Mouse (Mus musculus) right cerebral cortex, postnatal 10 days (tissue): ENCODE measurements around the gene Rufy1.
"Not testable (repeated sequence)": the region's sequence is repeated elsewhere in the genome, so short reads cannot be mapped to it uniquely, and the experiment has no call there.

ENCODE experiments used
- DNase-seq, 2 experiments: peaks; one replicate each; pipeline ENCODE4 v3.0.0; 2021; ENCODE audit warnings: low spot score in 2 of 2

Gene Rufy1

DNA sequence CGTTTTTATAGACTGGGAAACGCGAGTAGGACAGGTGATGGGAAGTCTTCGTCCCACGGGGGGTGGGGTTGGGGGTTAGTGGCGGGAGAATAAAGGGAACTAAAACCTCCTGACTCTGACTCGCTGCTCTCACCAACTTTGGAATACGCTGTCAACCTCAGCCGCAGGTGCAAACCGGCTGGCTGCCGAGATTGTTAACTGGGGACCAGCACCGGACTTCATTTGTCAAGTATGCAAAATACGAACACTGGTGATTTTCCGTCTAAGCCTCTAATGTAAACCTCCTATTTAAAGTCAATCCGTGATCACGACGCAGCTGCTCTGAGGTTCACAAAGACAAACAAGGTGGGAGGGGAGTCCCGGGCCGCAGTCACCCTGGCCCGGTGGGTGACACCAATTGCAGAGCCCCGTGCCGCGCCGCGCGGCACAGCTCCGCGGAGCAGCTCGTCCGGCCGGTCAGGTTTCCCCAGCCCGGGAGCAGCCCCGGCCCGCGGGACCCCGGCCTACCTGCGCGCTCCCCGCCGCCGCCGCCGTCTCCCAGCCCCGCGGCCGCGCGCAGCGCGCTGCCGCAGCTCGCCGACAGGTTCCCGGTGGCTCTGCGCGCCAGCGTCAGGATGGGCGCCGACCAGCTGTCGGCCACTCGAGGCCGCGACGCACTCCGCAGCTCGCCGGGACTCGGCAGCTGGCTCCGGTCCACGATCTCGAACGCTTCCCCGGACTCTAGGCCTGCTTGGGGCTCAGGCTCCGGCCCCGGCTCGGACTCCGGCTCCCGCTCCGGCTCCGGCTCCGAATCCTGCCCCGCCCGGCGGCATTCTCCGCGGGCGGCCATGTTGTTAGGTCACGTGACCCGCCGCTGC is at the start of gene Rufy1:
Gene Rufy1, minus strand, starts transcription at position 849 of the 857 bp plus-strand sequence.
- DNase-seq, result peak; percentile 85 to 86

DNA sequence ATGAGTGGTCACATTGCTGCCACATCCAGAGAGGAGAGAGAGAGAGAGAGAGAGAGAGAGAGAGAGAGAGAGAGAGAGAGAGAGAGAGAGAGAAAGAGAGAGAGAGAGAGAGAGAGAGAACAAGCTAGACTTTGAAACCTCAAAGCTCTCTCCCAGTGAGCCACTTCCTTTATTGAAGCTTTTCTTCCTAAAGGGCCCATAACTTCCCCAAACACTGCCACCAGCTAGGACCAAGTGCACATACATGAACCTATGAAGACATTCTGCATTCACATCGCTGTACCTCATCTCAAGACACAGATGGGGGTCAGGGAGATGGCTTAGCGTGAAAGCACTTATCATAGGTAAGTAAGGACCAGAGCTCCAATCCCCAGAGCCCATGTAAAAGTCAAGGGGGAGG is 47.1 kb upstream of the Rufy1 start:
- no peak for DNase-seq

GRCm38 (mm10) chr11:50477486-50478070 is 46.7 kb upstream of the Rufy1 start:
- no peak for DNase-seq

GRCm38 (mm10) chr11:50476971-50477370 is 46.0 kb upstream of the Rufy1 start:
- DNase-seq, result peak; percentile 41 to 56

DNA sequence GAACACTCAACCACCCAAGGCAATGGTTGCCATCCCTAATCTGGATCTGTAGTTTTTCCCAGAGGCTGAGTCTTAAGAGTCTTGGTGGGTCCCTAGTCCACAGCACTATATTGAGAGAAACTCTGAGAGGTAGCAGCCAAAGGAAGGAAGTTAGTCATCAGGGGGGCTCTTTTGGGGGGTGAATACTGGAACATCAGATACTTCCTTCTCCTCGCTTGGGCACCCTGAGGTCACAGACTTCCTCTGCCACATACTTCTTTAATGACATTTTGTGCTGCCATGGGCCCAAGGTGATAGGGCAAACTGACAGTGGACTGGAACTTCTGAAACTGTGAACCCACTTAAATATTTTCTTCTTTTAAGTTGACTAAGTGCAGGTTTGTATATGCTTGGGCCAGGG is 43.0 kb upstream of the Rufy1 start:
- no peak for DNase-seq

DNA sequence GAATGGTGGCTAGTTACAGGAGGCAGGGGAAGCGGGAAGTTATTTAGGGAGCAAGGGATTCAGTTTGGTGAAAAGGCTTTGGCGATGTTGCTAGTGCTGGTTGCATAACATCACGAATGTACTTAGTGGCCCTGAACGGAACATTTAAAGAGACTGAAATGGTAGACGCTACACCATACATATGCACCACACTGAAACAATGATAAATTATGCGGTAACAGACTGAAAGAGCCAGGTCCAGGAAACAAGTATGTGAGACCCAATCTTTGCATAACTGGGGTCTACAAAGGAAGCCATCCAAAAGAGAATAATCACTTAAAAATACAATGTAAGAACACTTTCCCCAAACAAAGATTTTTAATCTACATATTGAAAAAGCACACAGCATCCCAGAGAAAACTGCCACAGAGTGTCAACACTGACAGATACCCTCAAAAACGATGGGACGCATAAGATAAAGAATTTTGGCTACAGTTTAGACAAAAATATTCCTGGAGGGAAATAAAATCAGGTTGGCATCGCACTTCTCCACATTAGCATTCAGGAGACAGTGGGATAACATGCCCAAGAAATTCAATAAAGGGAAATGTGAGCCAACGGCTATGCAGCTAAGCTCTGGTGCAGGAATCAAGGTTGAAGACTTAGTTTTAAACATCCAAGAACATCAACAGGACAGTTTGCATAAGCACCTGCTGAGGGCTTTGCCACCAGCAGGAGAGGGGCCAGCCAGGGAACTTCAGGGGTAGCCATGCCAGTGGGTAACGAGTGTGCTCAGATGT is 41.4 kb upstream of the Rufy1 start:
- DNase-seq, result no peak

GRCm38 (mm10) chr11:50461481-50461880 is 30.6 kb upstream of the Rufy1 start:
- no peak for DNase-seq

- no peak for DNase-seq
Observed at GRCm38 (mm10) chr11:50459250-50459649, 28.3 kb upstream of the Rufy1 start.

- no peak for DNase-seq
Observed at GRCm38 (mm10) chr11:50457111-50457911, 26.4 kb upstream of the Rufy1 start.

GRCm38 (mm10) chr11:50456455-50456854 is 25.5 kb upstream of the Rufy1 start:
- DNase-seq, result no peak

DNA sequence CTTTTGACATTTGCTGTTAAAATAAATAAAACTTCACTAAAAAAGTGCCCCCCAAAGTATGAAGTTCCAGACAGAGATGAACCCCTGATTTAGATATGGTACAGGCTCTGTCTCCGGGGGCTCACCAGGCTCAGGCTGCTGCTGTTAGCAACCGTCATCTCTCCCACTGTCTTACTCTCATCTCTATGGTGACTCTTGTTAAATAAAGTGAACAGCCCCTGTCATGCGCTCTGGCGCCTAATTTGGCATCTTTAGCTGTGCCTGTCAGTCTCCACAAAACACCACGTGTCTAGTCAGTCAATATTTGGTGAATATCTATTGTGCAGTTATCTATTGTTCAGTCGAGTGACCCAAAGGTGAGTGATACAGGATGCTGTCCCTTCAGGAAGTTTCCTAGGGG is 24.0 kb upstream of the Rufy1 start:
- peak; percentile 49 to 61 for DNase-seq

- DNase-seq, result no peak
Observed at GRCm38 (mm10) chr11:50450236-50450635, 19.3 kb upstream of the Rufy1 start.

- DNase-seq, result not testable (repeated sequence)
Observed at GRCm38 (mm10) chr11:50448163-50448562, 17.2 kb upstream of the Rufy1 start.

DNA sequence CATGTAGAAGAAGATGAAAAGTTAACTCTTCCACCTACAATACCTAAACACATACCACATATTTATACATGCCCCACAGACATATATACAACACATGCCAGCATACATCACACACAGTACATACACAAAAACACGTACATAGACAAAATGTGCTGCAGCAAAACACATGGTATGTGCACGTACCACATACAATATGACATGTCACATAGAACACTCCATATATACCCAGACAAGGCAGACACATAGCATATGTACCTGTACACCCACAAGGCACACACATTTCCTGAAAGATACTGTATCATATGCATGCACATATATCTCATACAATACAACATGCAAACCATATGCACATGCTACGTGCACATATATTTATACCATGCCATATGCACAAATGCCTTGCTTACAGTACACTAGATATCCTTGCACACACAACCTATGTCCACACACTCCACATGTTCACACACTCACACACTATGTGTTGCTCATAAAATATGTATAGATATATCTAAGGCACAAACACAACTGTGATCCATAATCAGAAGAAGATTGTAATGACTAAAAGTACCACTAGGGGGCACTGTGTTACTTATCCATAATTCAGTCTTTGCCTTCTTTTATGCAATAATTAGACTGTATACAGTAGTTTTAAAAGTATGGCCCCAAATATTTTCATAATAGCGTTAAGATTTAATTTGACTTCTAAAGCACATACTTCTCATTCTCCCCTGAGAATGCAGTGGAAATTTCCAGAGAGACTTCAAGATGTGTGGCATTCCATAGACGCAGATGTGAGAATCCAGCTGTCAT is 12.5 kb upstream of the Rufy1 start:
- DNase-seq, result no peak

- peak; percentile 60 to 72 for DNase-seq
Observed at GRCm38 (mm10) chr11:50441637-50442036, 10.7 kb upstream of the Rufy1 start.

DNA sequence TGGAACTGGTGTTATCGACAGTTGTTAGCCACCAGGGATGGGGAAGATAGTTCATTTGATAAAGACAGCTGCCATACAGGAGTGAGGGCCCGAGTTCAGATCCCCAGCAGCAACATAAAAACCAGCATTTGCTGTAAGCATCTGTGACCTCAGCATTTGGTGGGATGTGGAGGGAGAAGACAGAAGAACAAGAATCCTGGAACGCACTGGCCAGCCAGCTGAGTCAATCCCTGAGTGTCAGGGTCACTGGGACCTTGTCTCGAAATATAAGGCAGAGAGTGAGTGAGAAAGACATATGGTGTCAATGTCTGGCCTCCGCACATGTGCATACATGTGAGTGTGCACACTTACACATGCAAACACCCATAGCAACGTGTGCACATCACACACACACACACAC is 9.8 kb upstream of the Rufy1 start:
- no peak for DNase-seq

- no peak for DNase-seq
Observed at GRCm38 (mm10) chr11:50439857-50440256, 8.9 kb upstream of the Rufy1 start.

DNA sequence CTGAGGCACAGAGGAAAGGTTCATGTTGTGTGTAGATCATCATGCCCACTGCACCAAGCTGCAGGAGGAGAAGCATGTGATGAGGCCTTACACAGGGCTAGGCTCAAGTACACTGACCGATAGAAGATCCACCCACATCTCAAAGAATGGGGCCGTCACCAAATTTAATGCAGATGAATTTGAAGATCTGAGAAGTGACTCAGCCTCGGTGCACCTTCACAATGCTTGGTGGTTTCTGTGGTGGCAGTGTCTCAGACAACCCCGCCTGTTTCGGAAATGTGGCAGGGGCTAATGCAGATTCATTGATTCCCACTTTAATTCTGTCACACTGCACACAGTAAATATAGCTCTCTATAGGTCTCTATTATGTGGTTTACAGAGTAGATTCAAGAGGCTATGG is 2.0 kb upstream of the Rufy1 start:
- DNase-seq, result no peak

DNA sequence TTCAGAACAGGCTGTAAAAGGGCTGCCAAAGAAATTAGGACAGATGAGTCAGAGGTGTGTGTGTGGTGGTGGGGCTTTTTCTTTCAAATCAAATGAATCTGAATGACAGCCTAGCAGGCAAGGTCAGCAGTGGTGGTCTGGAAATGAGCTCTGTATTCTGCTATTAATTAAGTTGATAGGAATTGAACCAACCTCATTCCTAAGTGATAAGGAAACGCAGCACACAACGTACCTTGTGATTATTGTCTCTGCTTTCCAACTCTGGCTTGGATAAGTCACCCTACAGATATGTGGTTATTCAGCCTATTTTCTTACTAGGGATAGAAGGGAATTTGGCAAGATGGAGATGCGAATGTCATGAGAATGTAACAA is 1.1 kb upstream of the Rufy1 start:
- DNase-seq, result no peak

- DNase-seq, result no peak
Observed at GRCm38 (mm10) chr11:50431134-50432068, 476 bp upstream of the Rufy1 start.
